Mouse (Mus musculus) C2C12 (cell line): ENCODE data around the gene Phox2b. TPM values are rescaled to one million over a fixed set of nuclear protein-coding genes. Genes with fewer than 3 reads are reported as not detected.

Experiments
- H3K27me3 ChIP-seq: one replicate; pipeline ENCODE4 v1.6.1; 2011; ENCODE audit not compliant: control insufficient read depth, insufficient read depth, insufficient read length
- H3K36me3 ChIP-seq: one replicate; pipeline ENCODE4 v1.6.1; 2011; ENCODE audit not compliant: control insufficient read depth, insufficient read depth
- H3K4me3 ChIP-seq: one replicate; pipeline ENCODE4 v1.5.1; 2011; ENCODE audit warnings: mild to moderate bottlenecking, control low read depth; ENCODE audit not compliant: poor library complexity, insufficient read depth, severe bottlenecking
- H3K79me2 ChIP-seq: one replicate; pipeline ENCODE4 v1.6.1; 2011; ENCODE audit not compliant: control insufficient read depth, insufficient read depth
- H3K79me3 ChIP-seq: one replicate; pipeline ENCODE4 v1.6.1; 2011; ENCODE audit warnings: low read depth, control low read depth
- H3ac ChIP-seq: one replicate; pipeline ENCODE3; 2011; ENCODE audit warnings: low read depth; ENCODE audit not compliant: control insufficient read depth, insufficient read length
- CEBPB ChIP-seq: IDR thresholded peaks from one replicate; pipeline ENCODE4 v1.6.1; 2011; ENCODE audit warnings: low read depth, mild to moderate bottlenecking, control low read depth, moderate library complexity
- CTCF ChIP-seq: IDR thresholded peaks from one replicate; pipeline ENCODE4 v1.5.1; 2011; ENCODE audit not compliant: control insufficient read depth, insufficient read depth, insufficient read length
- FOSL1 ChIP-seq: IDR thresholded peaks from one replicate; pipeline ENCODE4 v1.8.0; 2011; ENCODE audit warnings: mild to moderate bottlenecking, low read length; ENCODE audit not compliant: poor library complexity, insufficient read depth, severe bottlenecking
- MAX ChIP-seq: IDR thresholded peaks from one replicate; pipeline ENCODE4 v1.6.1; 2011; ENCODE audit warnings: mild to moderate bottlenecking, control low read depth
- MYOD1 ChIP-seq: IDR thresholded peaks from one replicate; pipeline ENCODE4 v1.6.1; 2011; ENCODE audit warnings: low read depth; ENCODE audit not compliant: control insufficient read depth, insufficient read length
- MYOG ChIP-seq: IDR thresholded peaks from one replicate; pipeline ENCODE4 v1.6.1; 2011; ENCODE audit not compliant: control insufficient read depth, insufficient read length; ENCODE audit errors: extremely low read depth
- USF1 ChIP-seq: IDR thresholded peaks from one replicate; pipeline ENCODE4 v1.6.1; 2011; ENCODE audit warnings: low read depth, mild to moderate bottlenecking, control low read depth, moderate library complexity
- polyA plus RNA-seq: library from polyadenylated mRNA; unstranded; fragments of >200 nt; fragmentation: generic; extraction: Trizol; gene quantifications from one replicate; pipeline ENCODE4 v1.2.1, GENCODE M21; 2012; ENCODE audit warnings: missing spikeins

The Phox2b gene
- polyA plus RNA-seq, 1 experiment: not detected

DNA sequence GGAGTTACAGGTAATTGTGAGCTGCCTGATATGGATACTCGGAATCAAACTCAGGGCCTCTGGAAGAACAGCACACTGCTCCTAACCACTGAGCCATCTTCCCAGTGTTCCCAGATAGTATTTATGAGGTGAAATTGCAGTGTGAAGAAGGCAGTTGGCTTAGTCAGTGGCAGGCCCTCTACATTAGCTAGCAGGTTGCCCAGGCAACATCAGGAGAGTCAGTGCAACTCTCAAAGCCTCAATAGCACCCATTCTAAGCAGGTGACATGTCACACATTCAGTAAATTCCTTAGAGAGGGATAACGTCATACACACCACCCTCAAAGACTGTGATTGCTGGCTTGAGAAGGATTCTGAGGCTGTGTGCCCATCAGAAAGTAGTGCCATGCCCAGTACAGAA lies 32.6 kb upstream of the Phox2b start:
- H3K79me3 ChIP-seq: no peaks in the 10 kb centered on the region
- TF ChIP-seq USF1 (no peak), CTCF (no peak)
- H3K36me3 ChIP-seq: no peaks in the 10 kb centered on the region
- no peak overlapping the region for H3ac ChIP-seq
- no peaks in the 10 kb centered on the region for H3K79me2 ChIP-seq
- no peaks in the 10 kb centered on the region for H3K27me3 ChIP-seq
- no peak overlapping the region for H3K4me3 ChIP-seq

DNA sequence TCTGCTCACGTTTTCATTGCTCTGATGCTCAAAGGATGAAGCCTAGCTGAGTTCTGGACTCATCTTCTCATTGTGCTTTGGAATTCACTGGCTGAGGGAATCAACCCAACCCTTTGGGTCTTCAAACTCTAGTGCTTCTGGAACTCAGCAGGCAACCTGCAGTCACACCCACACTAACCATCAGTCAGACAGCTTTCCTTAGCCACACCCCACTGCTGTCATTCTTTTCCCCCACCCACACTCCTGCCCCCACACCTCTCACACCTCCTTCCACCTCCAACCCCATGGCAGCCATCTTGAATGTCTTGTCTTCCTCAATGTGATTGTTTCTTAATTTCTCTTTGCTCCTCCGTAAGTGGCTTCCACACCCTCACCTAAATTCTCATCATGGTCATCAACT lies 7.2 kb upstream of the Phox2b start:
- no peak overlapping the region for H3K4me3 ChIP-seq
- no peaks in the 10 kb centered on the region for H3K79me3 ChIP-seq
- no peak for TF ChIP-seq CEBPB
- TF ChIP-seq MYOG: no peak
- no peak for TF ChIP-seq CTCF
- no peak for TF ChIP-seq USF1
- TF ChIP-seq MAX: no peak
- TF ChIP-seq MYOD1: no peak
- TF ChIP-seq FOSL1: no peak
- no peaks in the 10 kb centered on the region for H3K79me2 ChIP-seq
- H3K36me3 ChIP-seq: no peaks in the 10 kb centered on the region
- H3ac ChIP-seq: no peak overlapping the region
- H3K27me3 ChIP-seq: peaks cover 8% of the 10 kb centered on the region

DNA sequence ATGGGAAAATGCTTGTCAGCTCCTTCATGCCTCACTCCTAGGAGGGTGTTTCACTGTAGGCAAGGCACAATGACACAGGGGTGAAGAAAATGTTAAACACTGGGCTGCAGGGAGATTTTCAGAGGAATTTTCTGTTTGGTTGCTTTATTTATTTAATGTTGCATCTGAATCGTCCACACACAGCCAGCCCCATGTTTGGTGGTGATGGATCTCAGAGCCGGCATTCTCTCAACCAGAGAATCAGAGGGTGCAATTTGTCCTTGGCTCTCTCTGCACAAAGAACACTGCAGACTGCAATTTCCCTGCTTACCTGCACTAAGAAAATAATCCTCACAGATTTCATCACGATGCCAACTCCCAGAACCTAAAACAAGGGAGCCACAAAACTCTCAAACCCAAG lies 3.9 kb upstream of the Phox2b start:
- Histone ChIP-seq H3K79me3 (no peaks in the 10 kb centered on the region), H3K27me3 (peaks cover 17% of the 10 kb centered on the region), H3K36me3 (no peaks in the 10 kb centered on the region), H3ac (no peak overlapping the region), H3K79me2 (no peaks in the 10 kb centered on the region), H3K4me3 (no peak overlapping the region)
- TF ChIP-seq MYOD1 (no peak), CEBPB (no peak), MYOG (no peak), MAX (no peak), FOSL1 (no peak), CTCF (no peak), USF1 (no peak)

- Histone ChIP-seq H3K79me3 (no peaks in the 10 kb centered on the region), H3K27me3 (peaks cover 25% of the 10 kb centered on the region), H3K4me3 (no peak overlapping the region), H3ac (no peak overlapping the region), H3K36me3 (no peaks in the 10 kb centered on the region), H3K79me2 (no peaks in the 10 kb centered on the region)
- no peak for TF ChIP-seq CTCF
- TF ChIP-seq MYOD1: no peak
- TF ChIP-seq FOSL1: no peak
- TF ChIP-seq MYOG: no peak
- no peak for TF ChIP-seq MAX
- TF ChIP-seq CEBPB: no peak
- no peak for TF ChIP-seq USF1
Measured at GRCm38 (mm10) chr5:67101793-67102600, 2.9 kb upstream of the Phox2b start.

DNA sequence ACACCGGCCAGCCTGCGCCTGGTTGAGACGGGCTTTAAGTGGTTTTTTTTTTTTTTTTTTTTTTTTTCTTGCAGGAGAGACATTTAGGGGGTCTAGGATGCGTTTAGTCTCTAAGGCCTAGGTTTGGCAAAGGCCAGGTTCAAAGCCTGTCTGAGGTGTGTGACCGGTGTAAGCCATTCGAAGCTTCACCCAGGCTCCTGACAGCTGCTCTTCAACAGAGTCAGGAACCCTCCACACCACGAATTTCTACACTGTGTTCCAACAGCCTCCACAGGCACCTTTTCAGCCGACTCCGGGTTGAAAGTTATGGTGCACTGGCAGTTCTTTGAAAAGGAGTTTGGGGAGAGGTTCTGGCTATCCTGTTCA lies 2.3 kb upstream of the Phox2b start:
- peaks cover 28% of the 10 kb centered on the region for H3K27me3 ChIP-seq
- no peaks in the 10 kb centered on the region for H3K79me3 ChIP-seq
- no peak for TF ChIP-seq CTCF
- TF ChIP-seq MAX: no peak
- no peak for TF ChIP-seq USF1
- no peak for TF ChIP-seq CEBPB
- TF ChIP-seq MYOD1: no peak
- TF ChIP-seq MYOG: no peak
- TF ChIP-seq FOSL1: no peak
- H3K4me3 ChIP-seq: no peak overlapping the region
- no peak overlapping the region for H3ac ChIP-seq
- H3K36me3 ChIP-seq: no peaks in the 10 kb centered on the region
- no peaks in the 10 kb centered on the region for H3K79me2 ChIP-seq
